Mouse (Mus musculus): ENCODE results near the gene Tppp3. TPM values are rescaled to one million over a fixed set of nuclear protein-coding genes. Genes with fewer than 3 reads are reported as not detected.

Tppp3 gene
- total RNA-seq, 2 experiments from 2014 or later = 527 to 572 TPM

- no peak for DNase-seq (ENCODE audit: low spot score in 2 of 2)
These were observed 16.8 kb upstream of the Tppp3 start for GRCm38 (mm10) chr8:105488082-105488481.

GRCm38 (mm10) chr8:105484392-105484791, 13.1 kb upstream of the Tppp3 start:
- DNase-seq (ENCODE audit: low spot score in 2 of 2) = peak; percentile 65 to 81

- peak in 1 of 2 experiments; percentile 53 for DNase-seq (ENCODE audit: low spot score in 2 of 2)
These were observed 12.7 kb upstream of the Tppp3 start for GRCm38 (mm10) chr8:105484030-105484368.

- DNase-seq (ENCODE audit: low spot score in 2 of 2) = peak in 1 of 2 experiments; percentile 83
These were observed 12.1 kb upstream of the Tppp3 start for GRCm38 (mm10) chr8:105483212-105484029.

GRCm38 (mm10) chr8:105482123-105482522, 10.8 kb upstream of the Tppp3 start:
- no peak for DNase-seq (ENCODE audit: low spot score in 2 of 2)

- peak in 1 of 2 experiments; percentile 62 for DNase-seq (ENCODE audit: low spot score in 2 of 2)
These were observed 10.1 kb upstream of the Tppp3 start for GRCm38 (mm10) chr8:105481453-105481852.

GRCm38 (mm10) chr8:105481013-105481412, 9.7 kb upstream of the Tppp3 start:
- DNase-seq (ENCODE audit: low spot score in 2 of 2) = no peak

- DNase-seq (ENCODE audit: low spot score in 2 of 2) = no peak
These were observed 6.5 kb upstream of the Tppp3 start for GRCm38 (mm10) chr8:105477792-105478191.

- peak in 1 of 2 experiments; percentile 73 for DNase-seq (ENCODE audit: low spot score in 2 of 2)
These were observed 5.5 kb upstream of the Tppp3 start for GRCm38 (mm10) chr8:105476628-105477413.

GRCm38 (mm10) chr8:105476161-105476560, 4.8 kb upstream of the Tppp3 start:
- no peak for DNase-seq (ENCODE audit: low spot score in 2 of 2)

- DNase-seq (ENCODE audit: low spot score in 2 of 2) = no peak
These were observed 4.4 kb upstream of the Tppp3 start for GRCm38 (mm10) chr8:105475742-105476141.

- peak in 1 of 2 experiments; percentile 74 for DNase-seq (ENCODE audit: low spot score in 2 of 2)
These were observed 3.9 kb upstream of the Tppp3 start for GRCm38 (mm10) chr8:105475254-105475653.

- no peak for DNase-seq (ENCODE audit: low spot score in 2 of 2)
These were observed 3.4 kb upstream of the Tppp3 start for GRCm38 (mm10) chr8:105474680-105475079.

- peak in 1 of 2 experiments; percentile 68 for DNase-seq (ENCODE audit: low spot score in 2 of 2)
These were observed 2.7 kb upstream of the Tppp3 start for GRCm38 (mm10) chr8:105473816-105474606.

GRCm38 (mm10) chr8:105472983-105473382, 1.7 kb upstream of the Tppp3 start:
- DNase-seq (ENCODE audit: low spot score in 2 of 2) = no peak

GRCm38 (mm10) chr8:105472414-105472932, 1.1 kb upstream of the Tppp3 start:
- no peak for DNase-seq (ENCODE audit: low spot score in 2 of 2)

- DNase-seq (ENCODE audit: low spot score in 2 of 2) = no peak
These were observed 529 bp downstream of the Tppp3 start for GRCm38 (mm10) chr8:105470681-105471313.

GRCm38 (mm10) chr8:105470262-105470661, 1.1 kb downstream of the Tppp3 start:
- no peak for DNase-seq (ENCODE audit: low spot score in 2 of 2)

GRCm38 (mm10) chr8:105469816-105470215, 1.5 kb downstream of the Tppp3 start:
- no peak for DNase-seq (ENCODE audit: low spot score in 2 of 2)

- peak in 1 of 2 experiments; percentile 50 for DNase-seq (ENCODE audit: low spot score in 2 of 2)
These were observed 2.2 kb downstream of the Tppp3 start for GRCm38 (mm10) chr8:105469041-105469695.

Data from gastrocnemius, postnatal 4 days (tissue).